Comparison of ENCODE assay signal across 8 mouse cellular contexts in the genomic region with DNA sequence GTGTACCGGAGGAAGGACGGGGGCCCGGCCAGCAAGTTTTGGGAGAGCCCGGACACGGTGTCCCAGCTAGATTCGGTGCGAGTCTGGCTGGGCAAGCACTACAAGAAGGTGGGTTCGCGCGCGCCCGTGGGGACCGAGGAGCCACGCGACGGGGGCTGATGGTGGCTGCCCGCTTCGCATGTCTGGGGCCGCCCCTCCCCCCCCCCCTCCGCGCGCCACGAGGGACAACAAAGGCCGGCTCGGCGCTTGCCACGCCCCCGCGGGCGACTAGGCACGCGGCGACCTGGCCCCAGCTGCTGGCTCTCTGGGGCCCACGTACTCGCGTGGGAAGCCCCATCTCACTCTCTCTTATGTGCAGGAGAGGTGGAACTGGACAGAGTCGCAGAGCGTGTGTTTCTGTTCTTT. TPM values are rescaled to one million over a fixed set of nuclear protein-coding genes. Genes with fewer than 3 reads are reported as not detected.
DNase-seq lines count a peak whose midpoint lies in the region; ATAC-seq lines count a peak whose summit lies in the region.

No protein-coding gene starts in this region.

- peak overlapping the region; percentile 94 for H3K4me3 ChIP-seq in kidney, embryonic 14.5 days (ENCODE audit: low read length)
- peak overlapping the region; percentile 97 for H3K4me3 ChIP-seq in embryonic facial prominence, embryonic 10.5 days
- H3K4me3 ChIP-seq in intestine, embryonic 16.5 days (ENCODE audit: low read length), result peak overlapping the region; percentile 95

- H3K9me3 ChIP-seq in kidney, embryonic 14.5 days (ENCODE audit: control insufficient read depth, low read length), result no peaks in the 10 kb centered on the region
- H3K9me3 ChIP-seq in embryonic facial prominence, embryonic 10.5 days, result no peaks in the 10 kb centered on the region
- H3K9me3 ChIP-seq in intestine, embryonic 16.5 days (ENCODE audit: control insufficient read depth, low read length), result no peaks in the 10 kb centered on the region

- peaks cover 22% of the 10 kb centered on the region for H3K4me1 ChIP-seq in kidney, embryonic 14.5 days (ENCODE audit: control insufficient read depth, insufficient read depth, low read length)
- peaks cover 31% of the 10 kb centered on the region for H3K4me1 ChIP-seq in embryonic facial prominence, embryonic 10.5 days
- H3K4me1 ChIP-seq in intestine, embryonic 16.5 days (ENCODE audit: control insufficient read depth, insufficient read depth, low read length), result peaks cover 8% of the 10 kb centered on the region

- H3K27me3 ChIP-seq in kidney, embryonic 14.5 days (ENCODE audit: control insufficient read depth, insufficient read depth, low read length), result no peaks in the 10 kb centered on the region
- H3K27me3 ChIP-seq in embryonic facial prominence, embryonic 10.5 days (replicated peaks; ENCODE audit: low read depth, poor library complexity, severe bottlenecking), result no peaks in the 10 kb centered on the region
- H3K27me3 ChIP-seq in intestine, embryonic 16.5 days (replicated peaks; ENCODE audit: control insufficient read depth, insufficient read depth, low read length), result no peaks in the 10 kb centered on the region

- WGBS in kidney, embryonic 14.5 days, result under 1% methylated on average over 25 of the region's 38 CpGs
- WGBS in embryonic facial prominence, embryonic 10.5 days, result under 1% methylated on average over 38 of the region's 38 CpGs
- under 1% methylated on average over 34 of the region's 38 CpGs for WGBS in intestine, embryonic 16.5 days

- peak; percentile 68 for ATAC-seq in kidney, embryonic 14.5 days (ENCODE audit: low FRiP score, low TSS enrichment)
- ATAC-seq in intestine, embryonic 16.5 days, result peak; percentile 57
- ATAC-seq in megakaryocyte-erythroid progenitor cell, adult 5-6 weeks (replicated peaks; ENCODE audit: low FRiP score, low TSS enrichment, poor library complexity, severe bottlenecking), result 0 out of 2 replicates have a peak, but pooled peaks have one; percentile 19

- peak overlapping the region; percentile 57 for H3K4me2 ChIP-seq in kidney, embryonic 14.5 days (replicated peaks; ENCODE audit: low read depth, low read length)
- H3K4me2 ChIP-seq in intestine, embryonic 16.5 days (ENCODE audit: low read depth, low read length), result peak overlapping the region; percentile 67

- peaks cover 28% of the 10 kb centered on the region for H3K36me3 ChIP-seq in kidney, embryonic 14.5 days (ENCODE audit: control insufficient read depth, insufficient read depth, low read length)
- peaks cover 42% of the 10 kb centered on the region for H3K36me3 ChIP-seq in embryonic facial prominence, embryonic 10.5 days (replicated peaks)
- peaks cover 4% of the 10 kb centered on the region; the same call in 1 of the 2 replicates for H3K36me3 ChIP-seq in intestine, embryonic 16.5 days (ENCODE audit: control insufficient read depth, insufficient read depth, low read length)

- H3K9ac ChIP-seq in kidney, embryonic 14.5 days (ENCODE audit: low read depth, low read length), result peak overlapping the region; percentile 95
- peak overlapping the region; percentile 96 for H3K9ac ChIP-seq in intestine, embryonic 16.5 days (ENCODE audit: low read depth, low read length)

- peak overlapping the region; percentile 95 for H3K27ac ChIP-seq in kidney, embryonic 14.5 days (ENCODE audit: low read depth, low read length)
- H3K27ac ChIP-seq in embryonic facial prominence, embryonic 10.5 days (replicated peaks), result peak overlapping the region; percentile 100
- peak overlapping the region; percentile 82 for H3K27ac ChIP-seq in intestine, embryonic 16.5 days (ENCODE audit: low read length)

- DNase-seq in kidney, adult 8-10 months, result no peak
- DNase-seq in ES-CJ7 (ENCODE audit: low read depth, low spot score), result peak; percentile 49
- DNase-seq in embryonic facial prominence, embryonic 10.5 days (ENCODE audit: low spot score), result peak; percentile 80
- no peak for DNase-seq in cerebellum, adult 11 months
- DNase-seq in right cerebral cortex, postnatal 25 days, result no peak

RNA-seq across cellular contexts. Expression of a gene that starts 14.6 kb away (rescaled TPM):
- polyA plus RNA-seq in kidney, embryonic 14.5 days (2014; fragmentation: Nextera tagmentation; extraction: Ambion mirVana), result 122 and 142 TPM in 2 replicates
- polyA plus RNA-seq in embryonic facial prominence, embryonic 10.5 days (2016; fragmentation: Nextera tagmentation; extraction: Ambion mirVana), result 189 and 200 TPM in 2 replicates
- 77.2 and 83.9 TPM in 2 replicates for polyA plus RNA-seq in intestine, embryonic 16.5 days (2015; fragmentation: Nextera tagmentation; extraction: Ambion mirVana)
- total RNA-seq in megakaryocyte-erythroid progenitor cell, adult 5-6 weeks (2014; fragmentation: Nextera tagmentation), result 137 TPM in 2 replicates
- total RNA-seq in megakaryocyte-erythroid progenitor cell, adult 5-6 weeks (2017), result 59.2 and 71.1 TPM in 2 replicates

RNA-seq across cellular contexts. Expression of a gene that starts 14.7 kb away (rescaled TPM):
- polyA plus RNA-seq in kidney, embryonic 14.5 days (2014; fragmentation: Nextera tagmentation; extraction: Ambion mirVana), result 99.3 and 198 TPM in 2 replicates
- polyA plus RNA-seq in embryonic facial prominence, embryonic 10.5 days (2016; fragmentation: Nextera tagmentation; extraction: Ambion mirVana), result 213 and 222 TPM in 2 replicates
- polyA plus RNA-seq in intestine, embryonic 16.5 days (2015; fragmentation: Nextera tagmentation; extraction: Ambion mirVana), result 56.8 and 60.8 TPM in 2 replicates
- 120 and 133 TPM in 2 replicates for total RNA-seq in megakaryocyte-erythroid progenitor cell, adult 5-6 weeks (2014; fragmentation: Nextera tagmentation)
- 80.3 and 89.5 TPM in 2 replicates for total RNA-seq in megakaryocyte-erythroid progenitor cell, adult 5-6 weeks (2017)

Comparison
In these comparisons a context has a peak if more than half of its experiments do, and no peak if none do; other contexts are left out.
1. DNase-seq: peak in ES-CJ7 (single experiment) and embryonic facial prominence, embryonic 10.5 days (single experiment); none in kidney, adult 8-10 months (0 of 2), cerebellum, adult 11 months (single experiment) and right cerebral cortex, postnatal 25 days (single experiment).
2. Peak in every context shown above with its lines, with median percentiles within 50 percentile points of each other: ATAC-seq, H3K27ac ChIP-seq and H3K4me3 ChIP-seq.